Mouse (Mus musculus) gastrocnemius, postnatal 36 days (tissue): ENCODE data around the gene Tmem220. TPM values are rescaled to one million over a fixed set of nuclear protein-coding genes. Genes with fewer than 3 reads are reported as not detected.
"Not testable (repeated sequence)": the region's sequence is repeated elsewhere in the genome, so short reads cannot be mapped to it uniquely, and the experiment has no call there.

Source experiments
- DNase-seq, 2 experiments: peaks; one replicate each; pipeline ENCODE4 v3.0.0; 2022
- intact Hi-C: fragments of 180-260 bp; cut with DNase I; formaldehyde crosslinking; loops from one replicate; pipeline ENCODE4 v1.15.1; 2025
- total RNA-seq, 2 experiments: library from RNA; stranded (reverse); gene quantifications; 2 replicates each; pipeline ENCODE4 v1.2.3; 2021

Tmem220 gene
- total RNA-seq, 2 experiments from 2014 or later = 0.49 to 0.64 TPM

- intact Hi-C loops = loop anchor here (2.0 kb wide), 1 partner anchor 111 kb away; no protein-coding TSS in a partner anchor
- DNase-seq = peak in 1 of 2 experiments; percentile 20
Measured at GRCm38 (mm10) chr11:67017801-67018591, 7.0 kb upstream of the Tmem220 start.

- DNase-seq = no peak
- intact Hi-C loops = no loop called here
Measured at GRCm38 (mm10) chr11:67019711-67020475, 5.1 kb upstream of the Tmem220 start.

GRCm38 (mm10) chr11:67020948-67021347 lies 4.0 kb upstream of the Tmem220 start:
- intact Hi-C loops = no loop called here
- DNase-seq = peak; percentile 32 to 52

GRCm38 (mm10) chr11:67022354-67023115 lies 2.4 kb upstream of the Tmem220 start:
- intact Hi-C loops = no loop called here
- no peak for DNase-seq

- DNase-seq, intact Hi-C loops: not testable (repeated sequence)
Measured at GRCm38 (mm10) chr11:67023191-67023590, 1.8 kb upstream of the Tmem220 start.

- no peak for DNase-seq
- intact Hi-C loops = loop anchor here (2.0 kb wide), 1 partner anchor 29 kb away; the partner anchor contains the start of genes Adprm and Sco1
Measured at GRCm38 (mm10) chr11:67023802-67024340, 1.1 kb upstream of the Tmem220 start.

GRCm38 (mm10) chr11:67030904-67031602 lies 6.1 kb downstream of the Tmem220 start:
- no peak for DNase-seq
- intact Hi-C loops = no loop called here

GRCm38 (mm10) chr11:67031603-67031915 lies 6.6 kb downstream of the Tmem220 start:
- intact Hi-C loops = no loop called here
- DNase-seq = no peak

GRCm38 (mm10) chr11:67034775-67035485 lies 10.0 kb downstream of the Tmem220 start:
- intact Hi-C loops = no loop called here

GRCm38 (mm10) chr11:67036229-67036628 lies 11.3 kb downstream of the Tmem220 start:
- no peak for DNase-seq
- intact Hi-C loops = no loop called here

More at GRCm38 (mm10) chr11:67034775-67035485, 10.0 kb downstream of the Tmem220 start:
- DNase-seq = no peak

GRCm38 (mm10) chr11:67036892-67037291 lies 11.9 kb downstream of the Tmem220 start:
- DNase-seq = no peak
- intact Hi-C loops = no loop called here

- intact Hi-C loops = no loop called here
- no peak for DNase-seq
Measured at GRCm38 (mm10) chr11:67039799-67040198, 14.8 kb downstream of the Tmem220 start.

- intact Hi-C loops = no loop called here
- no peak for DNase-seq
Measured at GRCm38 (mm10) chr11:67040483-67040882, 15.5 kb downstream of the Tmem220 start.

- DNase-seq = no peak
- intact Hi-C loops = no loop called here
Measured at GRCm38 (mm10) chr11:67043007-67043406, 18.1 kb downstream of the Tmem220 start.

GRCm38 (mm10) chr11:67044959-67045358 lies 20.0 kb downstream of the Tmem220 start:
- no peak for DNase-seq
- intact Hi-C loops = no loop called here

- no peak for DNase-seq
- intact Hi-C loops = no loop called here
Measured at GRCm38 (mm10) chr11:67047199-67047598, 22.2 kb downstream of the Tmem220 start.

GRCm38 (mm10) chr11:67048496-67048895 lies 23.5 kb downstream of the Tmem220 start:
- no peak for DNase-seq

GRCm38 (mm10) chr11:67049256-67049655 lies 24.3 kb downstream of the Tmem220 start:
- intact Hi-C loops = no loop called here
- DNase-seq = no peak

More at GRCm38 (mm10) chr11:67048496-67048895, 23.5 kb downstream of the Tmem220 start:
- intact Hi-C loops = no loop called here

- intact Hi-C loops = loop anchor here (2.0 kb wide), 1 partner anchor 27 kb away; the partner anchor contains the start of gene Tmem220
- DNase-seq = no peak
Measured at GRCm38 (mm10) chr11:67051676-67052320, 26.8 kb downstream of the Tmem220 start.
